Mouse (Mus musculus) naive thymus-derived CD4-positive, alpha-beta T cell, adult 2 months (primary cell): ENCODE results near the gene Dnah9.

Experiments used
- DNase-seq: peaks from one replicate; pipeline ENCODE4 v3.0.0-alpha.2; 2011; ENCODE audit warnings: low read depth

The Dnah9 gene

GRCm38 (mm10) chr11:65794428-65795219 is 373.7 kb downstream of the Dnah9 start:
- DNase-seq, result peak; percentile 49

DNA sequence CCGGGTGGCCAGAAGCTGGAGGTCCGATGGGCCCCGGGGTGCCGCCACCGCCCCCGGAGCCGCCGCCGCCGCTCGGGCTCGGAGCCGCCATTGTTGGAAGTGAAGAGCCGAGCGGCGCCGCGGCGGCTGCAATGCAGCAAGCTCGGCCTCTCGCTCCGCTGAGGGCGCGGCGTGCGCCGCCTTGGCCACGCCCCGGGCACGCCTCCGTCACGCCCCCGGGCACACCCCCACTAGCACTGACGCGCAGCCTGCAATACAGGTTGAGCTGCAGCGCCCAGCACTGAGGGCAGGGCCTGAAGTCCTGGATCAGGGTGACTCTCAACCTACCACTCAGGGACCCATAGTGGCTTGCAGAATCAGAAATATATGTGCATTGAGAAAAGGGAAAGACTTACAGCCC is 380.2 kb downstream of the Dnah9 start, which contains the start of gene Map2k4:
Map2k4 (minus strand) TSS at position 144 of the 400 bp plus-strand sequence.
- peak; percentile 97 for DNase-seq

GRCm38 (mm10) chr11:65787421-65788151 is 380.8 kb downstream of the Dnah9 start:
- DNase-seq, result peak; percentile 53

DNA sequence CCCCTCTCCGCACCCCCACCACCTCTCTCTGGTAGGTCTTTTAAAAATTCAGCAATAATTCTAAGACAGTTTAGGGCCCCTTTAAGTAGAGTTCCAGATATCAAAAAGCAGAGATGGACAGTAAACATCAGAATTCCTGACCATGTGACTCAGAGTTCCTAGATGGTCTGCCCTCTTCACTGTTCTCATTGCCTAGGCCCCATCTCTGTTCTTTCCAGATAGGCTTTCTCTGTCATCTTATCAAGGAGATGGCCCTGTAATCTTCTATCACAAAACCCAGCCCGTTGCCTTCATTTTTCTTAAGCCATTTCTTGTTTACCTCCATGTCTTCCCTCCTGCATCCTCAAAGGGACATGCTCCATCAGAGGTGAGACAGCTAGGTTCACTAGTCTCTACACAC is 382.2 kb downstream of the Dnah9 start:
- no peak for DNase-seq

DNA sequence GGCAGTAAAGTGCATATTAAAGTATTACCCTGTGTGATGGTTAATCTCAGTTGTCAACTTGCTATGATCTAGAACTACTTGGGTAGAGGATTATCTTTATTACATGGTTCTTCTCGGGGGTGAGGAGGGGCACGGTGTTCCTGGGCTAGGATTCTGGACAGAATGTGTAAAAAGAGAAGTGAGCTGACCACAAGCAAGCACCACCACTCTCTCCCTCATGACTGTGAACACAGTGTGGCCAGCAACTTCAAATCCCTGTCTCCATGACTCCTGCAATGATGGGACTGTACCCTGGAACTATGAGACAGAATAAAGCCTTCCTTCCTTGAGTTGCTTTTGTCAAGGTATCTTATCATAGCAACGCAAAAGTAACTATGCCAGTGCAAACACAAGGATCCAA is 386.8 kb downstream of the Dnah9 start:
- DNase-seq, result no peak
